Mouse (Mus musculus): Measurements from ENCODE around the gene Unc93b1. TPM values are rescaled to one million over a fixed set of nuclear protein-coding genes. Genes with fewer than 3 reads are reported as not detected.

Unc93b1 gene
- polyA plus RNA-seq, 1 experiment from 2014 or later: 12.4 TPM

GRCm38 (mm10) chr19:3988750-3989149, 53.8 kb downstream of the Unc93b1 start:
- Histone ChIP-seq H3K4me2 (no peak overlapping the region), H3K27me3 (replicated peaks) (no peaks in the 10 kb centered on the region; the same call in 1 of the 2 replicates), H3K4me1 (peaks cover 31% of the 10 kb centered on the region), H3K4me3 (no peak overlapping the region), H3K36me3 (peaks cover 4% of the 10 kb centered on the region; the same call in 1 of the 2 replicates), H3K9ac (no peak overlapping the region), H3K27ac (replicated peaks) (no peak overlapping the region), H3K9me3 (0 out of 2 replicates have a peak, but pooled peaks cover 3% of the 10 kb centered on the region)
- ATAC-seq (ENCODE audit: extremely low read depth, insufficient number of reproducible peaks, low FRiP score, low TSS enrichment): no peak
- 87% methylated on average over 4 of the region's 4 CpGs for WGBS

DNA sequence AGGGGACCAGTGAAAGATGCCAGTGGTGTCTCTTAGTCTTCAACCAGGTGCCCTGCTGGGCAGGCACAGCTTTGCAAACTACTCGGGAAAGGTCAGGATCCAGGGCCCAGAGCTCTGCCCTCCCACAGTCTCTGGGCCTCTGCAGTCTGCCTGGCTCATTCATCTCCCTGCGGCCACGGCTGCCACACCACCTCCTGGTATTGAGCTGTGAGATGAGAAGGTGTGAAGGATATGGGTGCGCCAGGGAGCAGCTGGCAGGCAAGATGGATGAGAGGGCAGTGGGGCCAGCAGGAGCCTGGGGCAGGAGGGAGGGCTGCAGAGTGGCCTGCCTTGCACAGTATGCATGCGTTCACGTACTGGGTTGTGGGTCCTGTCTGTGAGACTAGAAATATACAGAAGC, 55.8 kb downstream of the Unc93b1 start:
- Histone ChIP-seq H3K4me1 (peaks cover 19% of the 10 kb centered on the region), H3K9me3 (0 out of 2 replicates have a peak, but pooled peaks cover 3% of the 10 kb centered on the region), H3K36me3 (peaks cover 4% of the 10 kb centered on the region; the same call in 1 of the 2 replicates), H3K27me3 (replicated peaks) (no peaks in the 10 kb centered on the region; the same call in 1 of the 2 replicates), H3K27ac (replicated peaks) (no peak overlapping the region), H3K4me2 (no peak overlapping the region), H3K9ac (no peak overlapping the region), H3K4me3 (no peak overlapping the region)
- no peak for ATAC-seq (ENCODE audit: extremely low read depth, insufficient number of reproducible peaks, low FRiP score, low TSS enrichment)
- 44% methylated on average over 6 of the region's 6 CpGs for WGBS

- 0 out of 2 replicates have a peak, but pooled peaks cover 3% of the 10 kb centered on the region for H3K9me3 ChIP-seq
- H3K9ac ChIP-seq: no peak overlapping the region
- no peak for ATAC-seq (ENCODE audit: extremely low read depth, insufficient number of reproducible peaks, low FRiP score, low TSS enrichment)
- peaks cover 11% of the 10 kb centered on the region for H3K4me1 ChIP-seq
- H3K27me3 ChIP-seq (replicated peaks): peaks cover 3% of the 10 kb centered on the region; the same call in 1 of the 2 replicates
- H3K4me3 ChIP-seq: no peak overlapping the region
- no peak overlapping the region for H3K27ac ChIP-seq (replicated peaks)
- H3K36me3 ChIP-seq: peaks cover 4% of the 10 kb centered on the region; the same call in 1 of the 2 replicates
- no peak overlapping the region for H3K4me2 ChIP-seq
- WGBS: 82% methylated on average over 3 of the region's 3 CpGs
Observed at GRCm38 (mm10) chr19:3991562-3991961, 56.6 kb downstream of the Unc93b1 start.

GRCm38 (mm10) chr19:3991966-3992365, 57.0 kb downstream of the Unc93b1 start:
- 83% methylated on average over 3 of the region's 3 CpGs for WGBS
- H3K9ac ChIP-seq: no peak overlapping the region
- H3K4me2 ChIP-seq: no peak overlapping the region
- H3K36me3 ChIP-seq: peaks cover 4% of the 10 kb centered on the region; the same call in 1 of the 2 replicates
- H3K27ac ChIP-seq (replicated peaks): no peak overlapping the region
- no peak for ATAC-seq (ENCODE audit: extremely low read depth, insufficient number of reproducible peaks, low FRiP score, low TSS enrichment)
- no peak overlapping the region for H3K4me3 ChIP-seq
- peaks cover 7% of the 10 kb centered on the region for H3K4me1 ChIP-seq
- H3K27me3 ChIP-seq (replicated peaks): peaks cover 4% of the 10 kb centered on the region; the same call in 1 of the 2 replicates
- 0 out of 2 replicates have a peak, but pooled peaks cover 3% of the 10 kb centered on the region for H3K9me3 ChIP-seq

DNA sequence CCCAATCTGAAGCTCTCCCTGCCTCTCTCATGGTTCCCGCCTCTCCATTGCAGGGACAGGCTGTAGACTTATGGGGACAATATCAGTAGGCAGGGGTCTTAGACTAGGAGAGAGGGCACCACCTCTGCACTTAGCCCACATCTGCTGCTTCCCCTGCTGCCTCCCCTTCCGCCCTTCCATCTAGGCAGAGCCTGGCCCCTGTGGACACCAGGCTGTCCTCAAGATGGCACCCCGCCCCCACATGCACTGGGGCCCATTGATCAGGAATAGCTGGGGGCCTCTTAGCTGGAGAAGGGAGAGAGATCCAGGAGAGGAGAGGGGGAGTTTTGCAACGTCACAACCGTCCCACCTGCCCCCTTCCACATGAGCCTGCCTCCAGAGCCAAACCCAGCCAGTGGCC, 57.4 kb downstream of the Unc93b1 start, which contains the start of gene Tbx10:
Tbx10 (plus strand) TSS at position 337 of the 400 bp plus-strand sequence.
- ATAC-seq (ENCODE audit: extremely low read depth, insufficient number of reproducible peaks, low FRiP score, low TSS enrichment): no peak
- peaks cover 4% of the 10 kb centered on the region; the same call in 1 of the 2 replicates for H3K27me3 ChIP-seq (replicated peaks)
- no peak within 1 kb of the TSS for H3K9ac ChIP-seq
- H3K4me3 ChIP-seq: no peak within 1 kb of the TSS
- peaks cover 4% of the 10 kb centered on the region; the same call in 1 of the 2 replicates for H3K36me3 ChIP-seq
- 0 out of 2 replicates have a peak, but pooled peaks cover 3% of the 10 kb centered on the region for H3K9me3 ChIP-seq
- H3K4me2 ChIP-seq: no peak within 1 kb of the TSS
- H3K27ac ChIP-seq (replicated peaks): no peak within 1 kb of the TSS
- peaks cover 3% of the 10 kb centered on the region; the same call in 1 of the 2 replicates for H3K4me1 ChIP-seq
- 43% methylated on average over 5 of the region's 5 CpGs for WGBS

GRCm38 (mm10) chr19:3994932-3995331, 59.9 kb downstream of the Unc93b1 start:
- no peaks in the 10 kb centered on the region for H3K9me3 ChIP-seq
- H3K4me1 ChIP-seq: peaks cover 9% of the 10 kb centered on the region

GRCm38 (mm10) chr19:3995505-3995904, 60.5 kb downstream of the Unc93b1 start:
- no peak for ATAC-seq (ENCODE audit: extremely low read depth, insufficient number of reproducible peaks, low FRiP score, low TSS enrichment)
- Histone ChIP-seq H3K9ac (no peak overlapping the region), H3K27ac (replicated peaks) (no peak overlapping the region), H3K4me3 (no peak overlapping the region), H3K9me3 (no peaks in the 10 kb centered on the region), H3K4me2 (no peak overlapping the region), H3K27me3 (replicated peaks) (peaks cover 4% of the 10 kb centered on the region; the same call in 1 of the 2 replicates), H3K36me3 (no peaks in the 10 kb centered on the region), H3K4me1 (peaks cover 9% of the 10 kb centered on the region)
- 82% methylated on average over 3 of the region's 3 CpGs for WGBS

More at GRCm38 (mm10) chr19:3994932-3995331, 59.9 kb downstream of the Unc93b1 start:
- ATAC-seq (ENCODE audit: extremely low read depth, insufficient number of reproducible peaks, low FRiP score, low TSS enrichment): no peak
- Histone ChIP-seq H3K4me2 (no peak overlapping the region), H3K27me3 (replicated peaks) (peaks cover 4% of the 10 kb centered on the region; the same call in 1 of the 2 replicates), H3K27ac (replicated peaks) (no peak overlapping the region), H3K9ac (no peak overlapping the region), H3K36me3 (no peaks in the 10 kb centered on the region), H3K4me3 (no peak overlapping the region)
- 70% methylated on average over 6 of the region's 6 CpGs for WGBS

DNA sequence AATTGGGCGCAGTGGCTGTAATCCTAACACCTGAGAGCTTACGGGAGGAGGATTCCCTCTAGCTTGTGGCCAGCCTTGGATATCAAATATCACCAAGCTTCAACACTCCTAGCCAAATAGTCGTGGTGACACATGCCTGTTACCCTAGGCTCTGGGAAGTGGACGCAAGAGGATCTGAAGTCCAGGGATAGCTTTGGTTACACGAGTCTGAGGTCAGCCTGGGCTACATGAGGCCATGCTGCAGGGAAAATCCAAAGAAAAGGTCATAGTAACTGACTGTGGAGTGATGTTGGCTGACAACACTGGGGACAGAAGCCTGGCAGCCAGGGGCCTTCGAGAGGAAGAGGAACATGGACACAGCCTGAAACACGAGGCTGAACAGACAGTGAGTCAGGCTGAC, 61.1 kb downstream of the Unc93b1 start:
- H3K27me3 ChIP-seq (replicated peaks): peaks cover 4% of the 10 kb centered on the region; the same call in 1 of the 2 replicates
- peaks cover 13% of the 10 kb centered on the region for H3K4me1 ChIP-seq
- no peak overlapping the region for H3K4me2 ChIP-seq
- H3K4me3 ChIP-seq: no peak overlapping the region
- no peaks in the 10 kb centered on the region for H3K9me3 ChIP-seq
- H3K36me3 ChIP-seq: no peaks in the 10 kb centered on the region
- no peak overlapping the region for H3K9ac ChIP-seq
- no peak overlapping the region for H3K27ac ChIP-seq (replicated peaks)
- WGBS: 57% methylated on average over 7 of the region's 7 CpGs
- no peak for ATAC-seq (ENCODE audit: extremely low read depth, insufficient number of reproducible peaks, low FRiP score, low TSS enrichment)

DNA sequence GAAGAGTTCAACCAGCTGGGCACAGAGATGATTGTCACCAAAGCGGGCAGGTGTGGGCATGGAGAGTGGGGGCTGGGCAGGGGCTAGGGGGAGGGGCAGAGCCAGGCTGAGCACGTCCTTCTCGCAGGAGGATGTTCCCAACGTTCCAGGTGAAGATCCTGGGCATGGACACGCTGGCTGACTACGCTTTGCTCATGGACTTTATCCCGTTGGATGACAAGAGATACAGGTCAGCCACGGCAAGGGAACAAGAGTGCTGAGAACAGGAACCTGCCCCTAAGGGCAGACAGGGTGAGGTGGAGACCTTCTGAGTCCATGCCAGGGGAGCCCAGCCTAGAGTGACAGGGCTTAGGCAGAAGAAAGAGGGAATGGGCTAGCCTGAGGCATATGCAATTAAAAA, 61.8 kb downstream of the Unc93b1 start:
- Histone ChIP-seq H3K9ac (no peak overlapping the region), H3K27ac (replicated peaks) (no peak overlapping the region), H3K4me1 (peaks cover 19% of the 10 kb centered on the region), H3K9me3 (no peaks in the 10 kb centered on the region), H3K4me2 (no peak overlapping the region), H3K27me3 (replicated peaks) (peaks cover 4% of the 10 kb centered on the region; the same call in 1 of the 2 replicates), H3K4me3 (no peak overlapping the region), H3K36me3 (no peaks in the 10 kb centered on the region)
- ATAC-seq (ENCODE audit: extremely low read depth, insufficient number of reproducible peaks, low FRiP score, low TSS enrichment): no peak
- 68% methylated on average over 8 of the region's 8 CpGs for WGBS

GRCm38 (mm10) chr19:3997231-3997630, 62.2 kb downstream of the Unc93b1 start:
- Histone ChIP-seq H3K27me3 (replicated peaks) (peaks cover 4% of the 10 kb centered on the region; the same call in 1 of the 2 replicates), H3K4me2 (no peak overlapping the region), H3K36me3 (no peaks in the 10 kb centered on the region), H3K4me3 (no peak overlapping the region), H3K4me1 (peaks cover 24% of the 10 kb centered on the region), H3K27ac (replicated peaks) (no peak overlapping the region), H3K9ac (peak overlapping the region; percentile 6; the same call in 1 of the 2 replicates), H3K9me3 (no peaks in the 10 kb centered on the region)
- WGBS: 45% methylated on average over 8 of the region's 8 CpGs
- no peak for ATAC-seq (ENCODE audit: extremely low read depth, insufficient number of reproducible peaks, low FRiP score, low TSS enrichment)

GRCm38 (mm10) chr19:3998335-3998734, 63.3 kb downstream of the Unc93b1 start:
- Histone ChIP-seq H3K4me2 (no peak overlapping the region), H3K27me3 (replicated peaks) (peaks cover 4% of the 10 kb centered on the region; the same call in 1 of the 2 replicates), H3K36me3 (no peaks in the 10 kb centered on the region), H3K4me1 (peaks cover 33% of the 10 kb centered on the region), H3K9me3 (no peaks in the 10 kb centered on the region), H3K27ac (replicated peaks) (no peak overlapping the region), H3K9ac (no peak overlapping the region), H3K4me3 (no peak overlapping the region)
- WGBS: 68% methylated on average over 8 of the region's 8 CpGs
- no peak for ATAC-seq (ENCODE audit: extremely low read depth, insufficient number of reproducible peaks, low FRiP score, low TSS enrichment)

Data from heart, embryonic 13.5 days (tissue).